Mouse (Mus musculus) liver, embryonic 14.5 days (tissue): ENCODE data around the gene Bfsp2.

ENCODE experiments used
- CTCF ChIP-seq: IDR thresholded peaks from 2 replicates; pipeline ENCODE4 v1.5.1; 2016; ENCODE audit warnings: antibody characterized with exemption, low read depth, control low read depth
- EP300 ChIP-seq: IDR thresholded peaks from 2 replicates; pipeline ENCODE4 v1.6.1; 2016; ENCODE audit warnings: antibody characterized with exemption, low read depth

- TF ChIP-seq CTCF (no peak), EP300 (no peak)
Measured at GRCm38 (mm10) chr9:103387011-103387653, 93.1 kb downstream of the Bfsp2 start.
